Mouse (Mus musculus) layer of hippocampus, adult 18-20 months (tissue): ENCODE results near the gene Hydin. TPM values are rescaled to one million over a fixed set of nuclear protein-coding genes. Genes with fewer than 3 reads are reported as not detected.
"Not testable (repeated sequence)": the region's sequence is repeated elsewhere in the genome, so short reads cannot be mapped to it uniquely, and the experiment has no call there.

Experiments used
- DNase-seq, 2 experiments: peaks; one replicate each; pipeline ENCODE4 v3.0.0; 2022; ENCODE audit warnings: low spot score in 2 of 2
- long read RNA-seq: library from polyadenylated mRNA; stranded (forward); transcript quantifications from one replicate; pipeline ENCODE4 v2.0.0, GENCODE M21; 2021
- total RNA-seq, 2 experiments: library from RNA; stranded (reverse); gene quantifications; 2 replicates each; pipeline ENCODE4 v1.2.3; 2021

Hydin gene
- total RNA-seq: under 1 TPM; 0.41 to 0.64 TPM
- long read RNA-seq, partial matches to known transcripts: 0 of 1 reads
- long read RNA-seq, other reads (novel, unspliced or antisense): 1 of 1 reads

DNA sequence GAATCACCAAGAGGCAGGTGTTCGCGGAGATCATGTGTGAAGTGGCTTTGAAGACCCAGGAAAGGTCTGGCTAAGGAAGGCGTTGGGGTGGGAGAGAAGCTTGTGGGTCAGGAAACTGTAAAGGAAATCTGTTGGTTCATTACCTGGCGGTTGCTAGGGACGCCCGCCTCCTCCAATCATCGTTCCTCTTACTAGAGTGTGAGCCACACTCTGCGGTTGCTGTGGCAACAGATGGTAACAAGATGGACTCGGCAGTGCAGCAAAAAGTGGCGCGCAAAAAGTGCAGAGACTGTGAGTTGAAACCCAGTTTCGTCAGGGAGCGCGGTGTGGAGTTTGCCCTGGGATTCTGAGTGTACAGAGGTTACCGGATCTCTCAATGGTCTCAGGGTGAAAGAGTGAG lies at the start of gene Hydin:
Gene Hydin (plus strand): TSS at position 237 of the 400 bp plus-strand sequence.
- peak; percentile 76 to 89 for DNase-seq

DNA sequence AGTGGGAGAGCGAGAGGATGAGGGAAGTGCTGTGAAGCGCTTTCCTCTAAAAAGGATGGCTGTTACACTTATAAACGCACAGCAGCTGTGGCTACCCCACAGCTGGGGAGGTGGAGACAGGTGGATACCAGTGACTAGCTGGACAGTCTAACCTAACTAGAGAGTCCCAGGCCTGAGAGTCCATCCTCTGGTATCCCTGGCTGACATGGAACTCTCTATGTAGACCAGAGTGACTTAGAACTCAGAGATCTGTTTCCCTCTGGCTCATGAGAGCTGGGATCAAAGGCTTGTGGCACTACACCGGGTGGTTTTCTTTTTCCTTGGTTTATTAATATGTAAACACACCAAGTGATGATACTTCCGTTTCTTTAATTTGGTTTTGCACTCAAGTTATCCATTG lies 49.6 kb upstream of the Hydin start:
- no peak for DNase-seq

GRCm38 (mm10) chr8:110217681-110218131 lies 49.1 kb upstream of the Hydin start:
- peak; percentile 100 for DNase-seq

- no peak for DNase-seq
Measured at GRCm38 (mm10) chr8:110218511-110218910, 48.3 kb upstream of the Hydin start.

- DNase-seq: no peak
Measured at GRCm38 (mm10) chr8:110220936-110221335, 45.8 kb upstream of the Hydin start.

DNA sequence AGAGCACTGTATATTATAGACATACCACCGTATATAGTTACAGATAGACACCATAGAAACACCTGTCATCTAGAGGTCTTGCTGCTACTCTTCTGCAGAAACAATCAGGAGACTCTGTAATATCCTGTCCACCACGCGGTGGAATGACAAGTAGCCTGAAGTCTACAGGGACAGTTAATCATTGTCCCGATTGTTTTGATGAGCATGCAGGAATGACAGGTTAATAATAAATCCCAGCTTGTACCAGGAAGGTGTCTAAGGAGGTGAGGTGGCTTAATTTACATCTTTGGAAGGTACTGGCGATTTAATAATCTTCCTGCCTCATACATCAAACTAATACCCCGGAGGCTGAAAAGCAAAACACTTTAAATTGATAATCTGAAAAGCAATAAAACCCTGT lies 36.0 kb upstream of the Hydin start:
- DNase-seq: no peak

GRCm38 (mm10) chr8:110242278-110243177 lies 24.2 kb upstream of the Hydin start:
- DNase-seq: no peak

DNA sequence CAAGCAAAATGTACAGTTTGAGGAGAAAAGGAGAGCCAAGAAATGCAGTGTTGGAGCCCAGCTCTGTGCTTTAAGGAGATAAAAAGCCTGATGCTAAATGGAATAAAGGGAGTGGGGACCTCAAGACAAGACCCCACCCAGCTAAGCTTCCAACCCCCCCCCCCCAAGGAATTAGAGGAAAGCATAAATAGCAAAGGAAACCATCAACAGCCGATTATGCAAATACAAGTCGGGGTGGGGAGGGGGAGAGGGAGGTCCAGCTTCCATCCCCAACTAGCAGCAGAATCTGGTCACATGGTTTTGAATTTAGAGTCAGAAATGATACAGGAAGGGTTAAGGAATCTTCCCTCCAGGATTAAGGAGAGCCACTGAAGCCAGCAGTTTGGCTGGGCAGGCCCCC lies 22.2 kb upstream of the Hydin start:
- DNase-seq: no peak

GRCm38 (mm10) chr8:110247238-110247637 lies 19.5 kb upstream of the Hydin start:
- DNase-seq: no peak

DNA sequence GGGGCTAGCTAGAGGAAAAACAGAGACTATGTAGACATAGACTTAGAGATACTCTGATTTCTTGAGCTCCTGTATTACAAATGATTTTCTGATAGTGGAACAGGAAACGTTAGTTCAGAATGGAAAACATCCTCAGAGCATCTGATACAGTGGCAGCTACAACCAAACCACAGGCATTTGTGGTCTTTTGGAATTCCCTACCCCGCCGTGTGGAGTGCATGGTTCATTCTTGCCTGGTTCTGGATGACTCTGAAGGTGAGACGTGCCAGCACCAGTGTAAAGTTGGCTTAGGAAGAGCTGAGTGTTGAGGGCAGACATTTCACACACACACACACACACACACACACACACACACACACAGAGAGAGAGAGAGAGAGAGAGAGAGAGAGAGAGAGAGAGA lies 12.8 kb upstream of the Hydin start:
- no peak for DNase-seq

DNA sequence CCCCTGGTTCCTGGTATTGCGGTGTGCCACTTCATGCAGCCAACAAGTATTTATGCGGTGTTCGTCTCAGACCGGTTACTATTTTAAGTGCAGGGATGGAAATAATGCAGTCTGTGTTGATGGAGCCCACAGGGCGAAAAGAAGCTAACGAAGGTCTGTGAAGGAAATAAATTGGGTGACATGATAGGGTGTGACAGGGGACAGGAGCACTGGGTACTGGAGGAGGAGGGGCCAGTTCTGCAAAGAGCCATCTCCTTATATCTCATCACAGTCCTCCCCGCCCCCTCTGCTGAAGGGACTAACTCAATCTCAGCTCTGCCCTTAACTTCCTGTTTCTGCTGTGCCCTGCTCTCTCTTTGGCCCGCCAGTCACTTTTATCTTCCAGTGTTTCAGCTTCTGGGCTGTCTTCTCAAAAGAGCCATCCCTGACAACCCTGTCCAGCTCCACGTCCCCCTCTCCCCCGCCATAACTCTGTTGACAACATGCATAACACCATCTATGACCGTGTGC lies 926 bp upstream of the Hydin start:
- DNase-seq: no peak

- DNase-seq: no peak
Measured at GRCm38 (mm10) chr8:110267268-110267667, 491 bp downstream of the Hydin start.

DNA sequence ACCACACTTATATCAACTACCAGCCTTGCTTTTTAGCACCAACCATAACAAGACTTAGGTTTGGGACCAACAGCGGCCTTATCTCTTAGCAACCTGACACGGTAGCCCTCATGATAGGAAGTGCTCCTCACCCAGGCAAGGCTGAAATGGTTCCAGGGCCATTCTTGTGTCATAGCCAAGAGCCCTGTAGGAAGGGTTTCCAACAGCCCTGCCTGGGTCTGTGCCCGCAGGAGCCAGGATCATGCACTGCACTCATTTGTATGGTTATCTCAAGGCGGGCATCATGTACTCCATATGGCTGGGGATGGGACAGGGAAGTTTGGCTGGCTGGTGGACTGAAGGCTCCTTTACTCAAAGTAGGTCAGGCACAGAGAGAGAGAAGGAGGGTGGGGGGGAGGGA lies 3.9 kb downstream of the Hydin start:
- DNase-seq: no peak

- DNase-seq: no peak
Measured at GRCm38 (mm10) chr8:110273394-110273793, 6.6 kb downstream of the Hydin start.

DNA sequence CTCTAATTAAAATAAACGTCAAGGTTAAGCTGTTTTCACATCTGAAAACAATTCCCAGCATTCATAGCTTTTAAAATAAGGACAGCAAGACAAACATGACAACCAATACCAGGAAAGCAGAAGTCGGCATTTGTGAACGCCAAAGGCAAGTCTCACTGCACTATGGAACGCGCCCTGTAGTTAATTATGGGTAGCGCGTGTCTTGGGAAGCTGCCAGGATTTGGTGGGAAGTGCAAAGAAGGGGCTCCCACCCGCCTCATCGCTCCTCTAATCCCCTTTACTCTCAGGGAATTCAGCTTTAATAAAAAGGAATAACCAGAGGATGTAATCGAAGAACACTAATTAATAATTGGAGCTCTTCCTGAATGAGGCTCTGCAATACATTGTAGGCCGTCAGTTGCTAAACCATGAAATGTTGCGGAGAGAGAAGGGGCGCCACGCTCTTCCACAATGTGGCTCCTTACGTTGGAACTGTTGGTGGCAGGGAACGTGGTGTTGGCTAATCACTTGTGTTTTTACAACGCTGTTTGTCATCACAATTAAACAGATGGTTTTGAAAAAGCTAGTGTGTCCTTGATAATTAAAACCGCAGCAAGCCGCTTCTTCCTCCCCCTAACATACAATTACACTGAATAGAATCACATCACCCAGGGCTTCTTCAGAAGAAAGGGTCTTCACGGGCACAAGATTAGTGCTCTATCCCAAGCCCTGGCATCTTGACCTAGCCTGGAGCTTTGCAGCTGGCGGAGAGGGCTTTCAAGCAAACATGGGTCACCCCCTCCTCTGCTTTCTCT lies 8.9 kb downstream of the Hydin start:
- DNase-seq: peak in 1 of 2 experiments; percentile 13

- DNase-seq: no peak
Measured at GRCm38 (mm10) chr8:110276259-110276560, 9.4 kb downstream of the Hydin start.

- no peak for DNase-seq
Measured at GRCm38 (mm10) chr8:110312715-110313114, 45.9 kb downstream of the Hydin start.

GRCm38 (mm10) chr8:110315826-110316225 lies 49.0 kb downstream of the Hydin start:
- no peak for DNase-seq

GRCm38 (mm10) chr8:110319586-110319985 lies 52.8 kb downstream of the Hydin start:
- DNase-seq: peak in 1 of 2 experiments; percentile 3

- no peak for DNase-seq
Measured at GRCm38 (mm10) chr8:110321446-110321845, 54.7 kb downstream of the Hydin start.

DNA sequence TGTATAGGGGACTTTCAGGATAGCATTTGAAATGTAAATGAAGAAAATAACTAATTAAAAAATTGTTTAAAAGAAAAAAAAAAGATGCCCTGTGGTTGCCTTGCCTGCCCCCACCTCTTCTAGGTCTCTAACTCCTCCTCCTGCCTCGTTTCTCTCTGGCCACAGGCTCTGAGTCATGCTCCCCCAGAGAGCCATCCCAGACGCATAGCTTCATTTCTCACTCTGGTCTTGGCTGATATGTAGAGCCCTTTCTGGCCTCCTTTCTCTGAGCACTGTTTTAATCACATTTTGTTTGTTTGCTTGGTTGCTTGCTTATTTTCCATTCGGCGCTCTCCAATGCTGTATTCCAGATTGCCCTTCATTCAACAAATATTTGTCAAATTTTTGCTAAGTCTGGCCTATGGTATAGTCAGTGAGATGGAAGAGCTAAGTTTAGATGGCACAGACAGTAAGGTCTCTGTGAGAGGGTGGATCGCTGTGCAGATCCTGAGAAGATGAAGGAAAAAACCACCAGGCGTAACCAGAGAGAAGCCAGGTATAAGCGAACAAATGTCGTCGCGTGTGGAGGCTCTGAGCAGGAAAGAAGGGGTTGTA lies 57.3 kb downstream of the Hydin start:
- DNase-seq: no peak

DNA sequence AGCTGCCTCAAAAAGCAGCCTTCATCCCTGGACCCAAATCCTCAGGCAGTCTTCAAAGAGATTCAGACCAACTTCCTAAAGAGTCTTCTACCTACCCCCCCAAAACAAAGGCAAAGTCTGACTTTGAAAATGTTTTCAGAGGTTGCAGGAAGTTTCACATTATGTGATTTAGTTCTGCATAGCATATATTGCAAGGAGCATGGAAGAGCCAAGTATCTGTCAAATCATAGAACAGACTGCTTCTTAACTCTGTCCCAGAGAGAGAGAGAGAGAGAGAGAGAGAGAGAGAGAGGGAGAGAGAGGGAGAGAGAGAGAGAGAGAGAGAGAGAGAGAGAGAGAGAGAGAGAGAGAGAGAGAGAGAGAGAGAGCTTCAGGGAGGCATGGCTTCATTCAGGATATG lies 60.3 kb downstream of the Hydin start:
- not testable (repeated sequence) for DNase-seq
